Mouse (Mus musculus): ENCODE measurements around the gene Smarcd3. TPM values are rescaled to one million over a fixed set of nuclear protein-coding genes. Genes with fewer than 3 reads are reported as not detected.

Gene Smarcd3
- total and polyA plus RNA-seq, 3 experiments = 2.7 to 16.5 TPM; not detected in 1

DNA sequence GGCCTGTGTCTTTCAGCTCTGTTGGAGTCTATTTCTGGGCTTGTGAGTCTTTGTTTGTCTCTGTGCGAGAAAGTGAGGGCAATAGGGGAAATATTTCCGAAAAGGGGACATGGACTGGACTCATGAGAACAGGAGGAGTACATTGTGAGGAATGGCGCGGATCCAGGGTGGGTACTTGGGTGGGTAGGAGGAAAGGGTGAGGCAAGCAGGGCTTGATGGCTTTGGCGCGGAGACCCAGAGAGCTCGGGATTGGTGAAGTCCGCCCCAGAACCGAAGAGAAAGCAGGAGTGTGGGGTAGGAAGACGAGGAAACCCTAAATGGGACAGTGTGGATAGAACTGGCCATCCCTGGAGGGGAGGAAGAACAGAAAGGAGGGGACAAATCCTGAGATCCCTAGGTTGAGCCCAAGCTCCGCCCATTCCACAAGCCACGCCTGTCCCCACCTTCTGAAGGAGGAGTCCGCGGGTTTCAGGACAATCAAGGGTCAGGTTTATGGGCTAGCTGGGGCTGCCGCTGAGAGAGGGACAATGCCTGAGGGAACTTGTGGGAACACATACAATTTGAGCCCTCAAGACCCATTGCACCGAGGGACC is 21.4 kb downstream of the Smarcd3 start:
- peaks cover 0 to 2% of the 10 kb centered on the region in 2 experiments; a peak in 1 of 4 replicates for H3K4me1 ChIP-seq (ENCODE audit: control insufficient read depth in 1 of 2, insufficient read depth in 2 of 2, low read length in 2 of 2)
- H3K4me3 ChIP-seq (ENCODE audit: control insufficient read depth in 1 of 2, insufficient read depth in 1 of 2, low read depth in 2 of 2, low read length in 2 of 2) = peak overlapping the region; percentile 51 to 93
- peak overlapping the region; percentile 73 for H3K9ac ChIP-seq (ENCODE audit: control insufficient read depth, low read depth, low read length, poor library complexity, severe bottlenecking)
- H3K36me3 ChIP-seq (ENCODE audit: control insufficient read depth in 1 of 2, insufficient read depth in 2 of 2, low read length in 2 of 2) = no peaks in the 10 kb centered on the region
- TF ChIP-seq MEF2A (IDR thresholded peaks at IDR 0.05; ENCODE audit: extremely low read depth, insufficient replicate concordance, low read depth, low read length, poor library complexity, severe bottlenecking) (no peak), NELFE (IDR thresholded peaks at IDR 0.05; ENCODE audit: low read depth, low read length) (peak; percentile 26; the same call in 1 of the 2 replicates)
- peak; percentile 71 for DNase-seq (ENCODE audit: low read depth, low spot score)
- H3K9me3 ChIP-seq (replicated peaks; ENCODE audit: insufficient read depth, low read length) = no peaks in the 10 kb centered on the region
- H3K79me2 ChIP-seq (ENCODE audit: control insufficient read depth, insufficient read depth, low read length, poor library complexity) = no peaks in the 10 kb centered on the region; the same call in 1 of the 2 replicates
- peaks cover 48 to 65% of the 10 kb centered on the region in 2 experiments for H3K27me3 ChIP-seq (ENCODE audit: control insufficient read depth in 1 of 2, insufficient read depth in 2 of 2, low read length in 2 of 2)
- no peak overlapping the region for H3K27ac ChIP-seq (ENCODE audit: control insufficient read depth, low read depth, low read length)

DNA sequence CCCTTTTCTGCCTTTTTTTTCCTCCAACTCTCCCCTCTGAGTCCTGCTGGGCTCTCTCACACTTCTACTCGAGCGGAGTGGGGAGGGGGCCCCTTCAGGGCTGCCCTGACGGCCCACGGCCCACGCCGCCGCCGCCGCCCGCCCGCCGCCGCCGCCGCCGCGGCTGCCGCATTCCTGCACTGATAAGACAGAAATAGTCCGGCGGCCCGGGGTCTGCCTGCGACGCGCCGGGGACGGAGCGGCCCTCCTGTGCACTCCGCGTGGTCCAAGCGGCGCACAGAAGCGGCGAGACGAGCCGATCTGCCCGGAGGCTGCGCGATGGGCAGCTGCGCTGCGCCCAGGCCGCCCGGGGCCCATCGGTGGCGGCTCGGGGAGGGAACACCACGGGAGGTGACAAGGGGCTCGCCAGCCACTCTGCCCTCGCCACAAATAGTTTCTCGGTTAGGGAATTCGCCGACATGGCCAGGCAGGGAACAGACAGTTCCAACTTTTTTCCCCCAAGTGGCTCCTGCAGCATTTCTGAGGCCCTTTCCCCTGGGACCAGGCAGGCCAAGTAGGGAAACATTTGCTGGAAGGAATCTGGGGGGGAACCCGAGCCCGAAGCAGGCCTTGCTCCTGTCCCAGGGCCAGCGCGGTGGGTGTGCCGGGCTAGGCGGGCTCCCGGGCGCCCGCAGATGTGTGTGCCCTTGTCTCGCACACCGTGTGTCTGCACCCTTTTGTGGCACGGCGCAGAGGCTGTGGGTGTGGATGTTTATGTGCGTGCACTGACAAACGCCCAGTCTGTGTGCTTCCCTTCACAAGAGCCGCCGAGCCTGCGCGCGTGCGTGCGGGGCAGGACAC is 22.1 kb downstream of the Smarcd3 start:
- H3K79me2 ChIP-seq (ENCODE audit: control insufficient read depth, insufficient read depth, low read length, poor library complexity) = no peaks in the 10 kb centered on the region; the same call in 1 of the 2 replicates
- H3K27me3 ChIP-seq (ENCODE audit: control insufficient read depth in 1 of 2, insufficient read depth in 2 of 2, low read length in 2 of 2) = peaks cover 48 to 63% of the 10 kb centered on the region in 2 experiments
- TF ChIP-seq CHD2 (IDR thresholded peaks at IDR 0.05; ENCODE audit: low read length) (no peak), POLR2A (IDR thresholded peaks at IDR 0.05; ENCODE audit: control insufficient read depth in 1 of 2, insufficient read depth in 1 of 2, low read depth in 1 of 2, low read length in 2 of 2, poor library complexity in 1 of 2) (peak in 1 of 2 experiments; percentile 33; a peak in 1 of 4 replicates), CTCF (IDR thresholded peaks at IDR 0.05 in 2 of 3, conservative IDR thresholded peaks at IDR 0.05 in 1 of 3; ENCODE audit: control insufficient read depth in 1 of 3, insufficient read depth in 1 of 3, low read depth in 2 of 3, low read length in 3 of 3, poor library complexity in 1 of 3, severe bottlenecking in 1 of 3) (0 out of 6 replicates have a peak, but pooled peaks of 1 of the 3 experiments have one; percentile 5), UBTF (IDR thresholded peaks at IDR 0.05; ENCODE audit: borderline replicate concordance, insufficient read depth, low read depth, low read length) (0 out of 2 replicates have a peak, but pooled peaks have one; percentile 81), MXI1 (IDR thresholded peaks at IDR 0.05; ENCODE audit: low read depth, low read length) (0 out of 2 replicates have a peak, but pooled peaks have one; percentile 4), NRF1 (IDR thresholded peaks at IDR 0.05; ENCODE audit: insufficient read depth, low read depth, low read length, poor library complexity, severe bottlenecking) (peak; percentile 64; the same call in 1 of the 2 replicates), MAZ (IDR thresholded peaks at IDR 0.05; ENCODE audit: low read depth, low read length) (no peak; the same call in 1 of the 2 replicates)
- no peaks in the 10 kb centered on the region for H3K36me3 ChIP-seq (ENCODE audit: control insufficient read depth in 1 of 2, insufficient read depth in 2 of 2, low read length in 2 of 2)
- no peaks in the 10 kb centered on the region for H3K9me3 ChIP-seq (replicated peaks; ENCODE audit: insufficient read depth, low read length)
- H3K27ac ChIP-seq (ENCODE audit: control insufficient read depth, low read depth, low read length) = no peak overlapping the region
- peak; percentile 67 for DNase-seq (ENCODE audit: low read depth, low spot score)
- peak overlapping the region; percentile 51 to 93 for H3K4me3 ChIP-seq (ENCODE audit: control insufficient read depth in 1 of 2, insufficient read depth in 1 of 2, low read depth in 2 of 2, low read length in 2 of 2)
- peak overlapping the region; percentile 73 for H3K9ac ChIP-seq (ENCODE audit: control insufficient read depth, low read depth, low read length, poor library complexity, severe bottlenecking)
- peaks cover 2% of the 10 kb centered on the region in 2 experiments; a peak in 2 of 4 replicates for H3K4me1 ChIP-seq (ENCODE audit: control insufficient read depth in 1 of 2, insufficient read depth in 2 of 2, low read length in 2 of 2)

Data from MEL (cell line).